Mouse (Mus musculus): ENCODE measurements around the gene Slc39a8. TPM values are rescaled to one million over a fixed set of nuclear protein-coding genes. Genes with fewer than 3 reads are reported as not detected.

The Slc39a8 gene
- 0.87 to 1.8 TPM in 2 of 3 replicates, not detected in the other for total RNA-seq (2017)

GRCm38 (mm10) chr3:135825016-135825753, at the start of gene Slc39a8:
Slc39a8 (plus strand) TSS chr3:135825279.
- peak; percentile 82 for ATAC-seq (replicated peaks; ENCODE audit: insufficient number of reproducible peaks, low FRiP score, low TSS enrichment, poor library complexity, severe bottlenecking)

DNA sequence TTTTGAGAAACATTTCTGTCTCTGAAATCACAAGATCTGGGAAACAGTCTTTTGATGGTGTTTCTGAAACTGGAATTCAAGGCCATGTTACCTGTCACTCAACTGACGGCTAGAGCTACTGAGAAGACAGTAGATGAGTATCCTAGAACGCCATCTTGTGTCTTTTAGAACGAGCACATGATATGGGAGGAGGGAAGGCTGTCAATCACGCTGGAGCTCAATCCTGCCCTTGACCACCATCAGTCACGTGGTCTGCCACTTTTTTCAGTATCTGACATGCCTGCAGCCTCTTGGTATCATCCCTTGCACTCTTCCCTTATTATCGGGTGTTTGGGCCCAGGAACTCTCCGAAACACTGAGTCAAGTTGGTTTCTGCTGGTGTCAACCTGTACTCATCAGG, 40.0 kb upstream of the Slc39a8 start:
- no peak for ATAC-seq (replicated peaks; ENCODE audit: insufficient number of reproducible peaks, low FRiP score, low TSS enrichment, poor library complexity, severe bottlenecking)

GRCm38 (mm10) chr3:135796117-135796516, 29.0 kb upstream of the Slc39a8 start:
- no peak for ATAC-seq (replicated peaks; ENCODE audit: insufficient number of reproducible peaks, low FRiP score, low TSS enrichment, poor library complexity, severe bottlenecking)

DNA sequence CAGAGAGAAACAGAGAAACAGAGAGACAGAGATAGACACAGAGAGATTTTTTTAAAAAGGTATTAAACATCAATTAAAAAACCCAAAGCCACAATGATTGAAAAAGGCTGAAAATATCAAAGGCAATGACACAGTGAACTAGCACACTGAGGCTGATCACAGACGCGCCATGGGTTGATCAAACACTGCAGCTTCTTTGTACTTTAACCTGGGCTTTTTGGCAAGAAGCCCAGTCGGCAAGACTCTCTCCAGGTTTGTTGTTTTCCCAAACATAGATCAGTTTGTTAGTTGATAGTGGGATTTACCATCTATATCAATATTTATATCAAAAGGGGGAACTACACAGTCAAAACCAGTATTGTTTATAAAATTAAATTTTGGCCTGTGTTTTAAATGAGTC, 26.8 kb upstream of the Slc39a8 start:
- no peak for ATAC-seq (replicated peaks; ENCODE audit: insufficient number of reproducible peaks, low FRiP score, low TSS enrichment, poor library complexity, severe bottlenecking)

DNA sequence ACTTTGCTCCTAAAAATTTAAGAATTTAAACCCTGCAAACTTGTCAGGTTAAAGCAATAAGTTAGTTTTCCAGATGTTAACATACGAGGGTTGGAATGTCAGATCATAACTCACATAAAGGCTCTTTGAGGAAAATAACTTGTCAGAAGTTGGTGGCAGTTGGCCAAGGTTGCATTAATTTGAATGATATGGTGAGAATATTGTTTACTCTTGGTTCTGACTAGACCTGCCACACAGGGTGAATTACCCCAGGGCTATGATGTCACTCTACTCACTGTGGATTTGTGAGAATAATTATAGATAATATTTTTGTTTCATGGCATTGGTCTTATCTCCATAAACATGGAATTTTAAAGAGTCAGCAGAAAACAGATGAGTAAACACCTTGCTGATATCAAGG, 26.4 kb upstream of the Slc39a8 start:
- ATAC-seq (replicated peaks; ENCODE audit: insufficient number of reproducible peaks, low FRiP score, low TSS enrichment, poor library complexity, severe bottlenecking), result no peak

DNA sequence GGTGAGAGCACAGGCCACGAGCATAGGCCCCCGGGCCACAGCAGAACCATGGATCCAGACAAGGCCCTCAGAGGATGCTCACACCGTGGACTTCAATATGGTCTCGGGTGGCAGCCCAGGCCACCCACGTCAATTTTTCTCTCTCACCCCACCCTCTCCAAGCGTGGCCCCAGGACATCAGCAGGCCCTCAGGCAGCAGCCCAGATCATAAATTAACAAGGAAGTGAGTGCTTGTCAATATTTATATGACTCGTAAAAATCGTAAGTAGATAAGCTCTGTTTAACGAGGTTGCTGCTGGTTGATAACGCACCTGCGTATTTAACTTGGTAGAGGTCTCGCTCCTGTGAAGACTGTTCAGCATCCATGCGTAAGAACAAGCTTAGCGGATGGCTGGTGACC, 10.4 kb upstream of the Slc39a8 start:
- no peak for ATAC-seq (replicated peaks; ENCODE audit: insufficient number of reproducible peaks, low FRiP score, low TSS enrichment, poor library complexity, severe bottlenecking)

DNA sequence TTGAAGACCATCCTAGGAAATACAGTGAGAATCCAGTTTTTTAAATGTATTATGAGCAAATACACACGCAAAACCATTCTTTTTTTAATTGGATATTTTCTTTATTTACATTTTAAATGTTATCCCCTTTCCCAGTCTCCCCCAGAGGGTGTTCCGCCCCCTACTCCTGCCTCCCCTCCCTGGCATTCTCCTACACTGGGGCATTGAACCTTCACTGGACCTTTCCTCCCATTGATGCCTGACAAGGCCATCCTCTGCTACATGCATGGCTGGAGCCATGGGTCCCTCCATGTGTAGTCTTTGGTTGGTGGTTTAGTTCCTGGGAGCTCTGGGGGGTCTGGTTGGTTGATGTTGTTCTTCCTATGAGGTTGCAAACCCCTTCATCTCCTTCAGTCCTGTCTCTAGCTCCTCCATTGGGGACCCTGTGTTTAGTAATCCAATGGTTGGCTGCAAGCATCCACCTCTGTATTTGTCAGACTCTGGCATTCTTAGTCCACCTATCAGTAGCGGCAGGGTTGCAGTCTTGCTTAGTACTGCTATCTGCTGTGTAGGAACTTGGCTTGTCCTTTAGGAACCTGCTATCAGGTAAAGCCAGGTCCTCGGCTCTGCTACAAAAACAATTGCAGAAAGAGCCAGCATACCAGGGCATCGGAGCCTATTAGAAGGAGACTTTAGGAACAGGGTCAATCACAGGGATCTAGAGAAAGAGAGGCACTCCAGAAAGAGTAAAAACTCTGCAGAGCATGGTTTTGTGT, 8.9 kb upstream of the Slc39a8 start:
- no peak for ATAC-seq (replicated peaks; ENCODE audit: insufficient number of reproducible peaks, low FRiP score, low TSS enrichment, poor library complexity, severe bottlenecking)

DNA sequence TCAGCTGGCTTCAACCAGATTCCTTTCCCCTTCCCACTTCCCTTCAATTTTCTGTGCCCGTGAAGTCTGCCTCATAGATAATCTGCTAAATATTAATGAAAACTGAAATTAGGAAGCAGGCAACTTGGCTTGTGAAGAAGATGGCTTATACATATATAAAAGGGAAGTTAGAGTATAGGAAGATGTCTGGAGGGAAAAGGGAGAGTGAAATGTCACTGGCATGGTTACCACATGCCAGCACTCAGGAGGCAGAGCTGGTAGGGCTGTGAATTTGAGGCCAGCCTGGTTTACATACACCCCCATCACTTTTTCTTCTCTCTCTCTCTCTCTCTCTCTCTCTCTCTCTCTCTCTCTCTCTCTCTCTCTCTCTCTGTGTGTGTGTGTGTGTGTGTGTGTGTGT, 8.0 kb upstream of the Slc39a8 start:
- ATAC-seq (replicated peaks; ENCODE audit: insufficient number of reproducible peaks, low FRiP score, low TSS enrichment, poor library complexity, severe bottlenecking), result no peak

- ATAC-seq (replicated peaks; ENCODE audit: insufficient number of reproducible peaks, low FRiP score, low TSS enrichment, poor library complexity, severe bottlenecking), result no peak
These were observed 643 bp upstream of the Slc39a8 start for GRCm38 (mm10) chr3:135824436-135824835.

DNA sequence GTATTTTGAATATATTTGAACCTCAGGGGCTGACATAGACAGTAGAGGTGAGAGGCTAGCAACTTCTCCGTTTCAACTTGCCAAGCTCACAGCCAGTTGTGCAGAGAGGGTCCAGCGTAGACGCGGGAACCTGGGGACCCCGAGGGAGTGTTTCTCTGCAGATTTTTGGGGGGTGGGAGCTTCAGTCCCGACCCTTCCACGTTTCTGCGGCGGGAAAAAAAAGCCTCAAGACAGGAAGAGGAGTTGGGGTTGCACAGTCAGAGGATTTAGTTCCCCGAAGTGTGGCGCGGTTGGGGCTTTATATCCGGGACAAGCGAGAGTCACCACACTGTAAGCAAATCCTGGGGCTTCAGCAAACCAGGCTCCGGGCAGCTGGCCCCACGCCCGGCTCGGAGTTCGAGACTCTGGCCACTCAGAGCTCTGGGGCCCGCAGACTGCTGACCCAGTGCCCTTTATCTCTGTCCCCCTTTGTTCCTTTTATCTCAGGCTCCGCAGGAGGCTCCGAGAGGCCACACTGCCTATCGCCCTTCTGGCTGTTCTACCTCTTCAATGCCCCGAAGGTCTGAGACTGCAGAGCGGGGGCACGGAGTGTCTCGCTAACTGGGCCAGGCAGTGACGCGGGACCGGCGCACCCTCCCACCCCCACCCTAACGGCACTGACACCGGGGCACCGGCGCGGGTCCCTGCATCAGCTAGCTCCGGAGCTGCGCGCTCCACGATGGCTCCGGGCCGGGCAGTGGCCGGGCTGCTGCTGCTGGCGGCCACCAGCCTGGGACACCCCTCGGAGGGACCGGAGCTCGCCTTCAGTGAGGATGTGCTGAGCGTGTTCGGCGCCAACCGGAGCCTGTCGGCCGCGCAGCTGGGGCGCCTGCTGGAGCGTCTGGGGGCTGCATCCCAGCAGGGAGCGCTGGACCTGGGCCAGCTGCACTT, 940 bp downstream of the Slc39a8 start:
- no peak for ATAC-seq (replicated peaks; ENCODE audit: insufficient number of reproducible peaks, low FRiP score, low TSS enrichment, poor library complexity, severe bottlenecking)

- no peak for ATAC-seq (replicated peaks; ENCODE audit: insufficient number of reproducible peaks, low FRiP score, low TSS enrichment, poor library complexity, severe bottlenecking)
These were observed 1.7 kb downstream of the Slc39a8 start for GRCm38 (mm10) chr3:135826684-135827249.

DNA sequence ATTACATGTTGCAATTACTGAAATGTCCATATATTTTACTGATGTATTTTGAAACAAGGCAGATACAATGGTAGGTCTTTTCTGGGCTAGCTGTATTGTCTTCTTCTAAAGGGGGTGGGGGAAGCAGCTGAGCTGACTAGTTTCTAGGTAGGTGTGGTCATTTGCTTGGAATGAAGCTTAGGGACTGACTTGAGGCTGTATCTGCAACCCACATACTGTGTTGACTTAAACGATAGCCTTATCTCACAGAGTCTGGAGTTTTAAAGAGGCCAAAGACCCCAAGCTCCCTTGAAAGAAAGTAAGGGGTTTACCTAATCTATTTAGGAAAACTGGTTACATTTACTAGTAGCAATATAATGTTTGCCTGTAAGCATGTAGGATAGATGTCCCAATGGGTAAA, 2.9 kb downstream of the Slc39a8 start:
- ATAC-seq (replicated peaks; ENCODE audit: insufficient number of reproducible peaks, low FRiP score, low TSS enrichment, poor library complexity, severe bottlenecking), result no peak

DNA sequence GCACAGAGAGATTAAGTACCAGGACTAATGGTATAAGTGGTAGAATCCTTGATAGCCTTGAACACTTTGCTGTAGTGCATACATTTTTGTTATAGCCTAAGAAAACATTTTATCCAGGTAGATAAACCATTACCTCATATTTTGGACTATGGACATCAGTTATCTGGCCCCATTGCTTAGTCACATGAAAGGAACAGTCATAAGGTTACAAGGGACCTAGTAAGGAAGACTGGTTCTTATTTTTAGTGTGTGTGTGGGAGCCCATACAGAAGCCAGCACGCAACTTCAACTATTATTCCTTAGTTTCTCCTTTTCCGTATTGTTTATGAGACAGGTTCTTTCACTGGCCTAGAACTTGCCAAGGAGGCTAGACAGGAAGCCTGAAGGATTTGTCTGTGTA, 7.4 kb downstream of the Slc39a8 start:
- no peak for ATAC-seq (replicated peaks; ENCODE audit: insufficient number of reproducible peaks, low FRiP score, low TSS enrichment, poor library complexity, severe bottlenecking)

- ATAC-seq (replicated peaks; ENCODE audit: insufficient number of reproducible peaks, low FRiP score, low TSS enrichment, poor library complexity, severe bottlenecking), result no peak
These were observed 7.8 kb downstream of the Slc39a8 start for GRCm38 (mm10) chr3:135832907-135833306.

DNA sequence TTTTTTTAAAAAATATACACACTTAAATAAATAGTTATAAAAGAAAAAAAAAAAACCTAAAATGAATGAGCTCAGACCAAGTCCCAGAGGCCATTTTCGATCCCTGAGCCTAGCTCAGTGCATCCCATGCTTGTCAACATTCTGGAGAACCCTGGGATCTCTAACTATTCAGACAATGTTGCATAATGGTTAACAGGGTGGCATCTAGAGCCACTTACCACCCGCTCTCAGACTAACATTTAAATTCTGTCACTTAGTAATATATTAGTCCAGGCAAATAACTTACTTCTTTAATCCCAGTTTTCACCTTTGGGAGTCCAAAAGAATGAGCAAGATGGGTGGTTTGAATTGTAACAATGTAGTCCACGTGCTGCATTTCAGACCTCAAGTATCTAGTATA, 9.9 kb downstream of the Slc39a8 start:
- ATAC-seq (replicated peaks; ENCODE audit: insufficient number of reproducible peaks, low FRiP score, low TSS enrichment, poor library complexity, severe bottlenecking), result no peak

DNA sequence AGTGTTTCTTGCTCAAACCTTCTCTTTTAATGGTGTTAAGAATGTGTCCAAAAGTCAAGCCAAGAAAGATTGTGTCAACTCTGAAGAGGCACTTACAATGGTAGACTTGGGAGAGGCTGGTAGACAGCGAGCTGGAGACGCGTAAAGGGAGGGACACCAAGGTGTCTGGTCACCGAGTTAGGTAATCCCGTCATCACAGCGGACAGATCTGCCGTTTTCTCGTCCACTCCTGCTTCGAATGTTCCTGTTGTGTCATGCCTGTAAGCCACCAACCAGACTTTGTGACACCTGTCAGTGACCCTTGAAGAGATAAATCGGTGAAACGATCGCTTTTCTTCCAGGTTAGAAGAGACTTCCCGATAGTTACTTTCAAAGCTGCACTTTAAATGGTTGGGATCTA, 14.5 kb downstream of the Slc39a8 start:
- ATAC-seq (replicated peaks; ENCODE audit: insufficient number of reproducible peaks, low FRiP score, low TSS enrichment, poor library complexity, severe bottlenecking), result no peak

- ATAC-seq (replicated peaks; ENCODE audit: insufficient number of reproducible peaks, low FRiP score, low TSS enrichment, poor library complexity, severe bottlenecking), result no peak
These were observed 15.1 kb downstream of the Slc39a8 start for GRCm38 (mm10) chr3:135840185-135840584.

DNA sequence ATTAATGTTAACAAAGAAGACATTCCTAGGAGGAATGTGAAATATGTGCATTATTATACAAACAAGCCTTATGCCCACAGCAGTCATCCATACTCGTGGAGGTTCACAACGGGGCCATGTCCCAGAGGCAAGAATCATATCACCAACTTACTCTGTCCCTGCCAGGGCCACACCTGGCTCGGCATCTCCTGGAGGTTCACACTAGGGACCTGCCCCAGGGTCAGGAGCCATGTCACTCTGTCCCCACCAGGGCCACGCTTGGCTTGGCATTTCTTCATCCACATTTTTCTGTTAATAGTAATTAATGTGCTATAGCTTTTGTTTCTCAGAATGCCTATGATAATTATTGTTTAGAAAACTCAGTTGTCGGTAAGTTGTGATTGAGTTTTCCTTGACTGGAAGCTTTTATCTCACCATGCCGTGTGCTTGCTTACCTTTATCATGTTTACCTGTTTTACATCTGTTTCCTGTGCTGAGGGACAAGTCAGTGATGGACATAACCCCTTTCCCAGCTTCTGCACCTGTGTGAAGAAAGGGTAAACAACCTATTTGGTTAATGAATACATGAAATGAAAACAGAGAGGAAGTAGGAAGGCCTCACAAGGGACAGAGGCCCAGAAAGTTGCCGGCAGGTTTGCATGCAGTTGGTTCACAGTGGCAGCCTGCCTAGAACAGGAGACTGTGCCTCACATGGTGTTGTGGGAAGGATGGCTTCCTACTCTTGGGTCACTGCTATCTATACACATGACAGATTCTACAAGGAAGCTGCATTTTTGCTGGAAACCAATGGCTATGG, 16.8 kb downstream of the Slc39a8 start:
- ATAC-seq (replicated peaks; ENCODE audit: insufficient number of reproducible peaks, low FRiP score, low TSS enrichment, poor library complexity, severe bottlenecking), result no peak

Data from monocyte, adult 5-6 weeks (primary cell).